Mouse (Mus musculus) ovary, postnatal 14 days (tissue): Measurements from ENCODE around the gene Kcnk13.
"Not testable (repeated sequence)": the region's sequence is repeated elsewhere in the genome, so short reads cannot be mapped to it uniquely, and the experiment has no call there.

ENCODE experiments used
- DNase-seq: peaks from one replicate; pipeline ENCODE4 v3.0.0; 2022; ENCODE audit warnings: low spot score

Kcnk13 gene

DNA sequence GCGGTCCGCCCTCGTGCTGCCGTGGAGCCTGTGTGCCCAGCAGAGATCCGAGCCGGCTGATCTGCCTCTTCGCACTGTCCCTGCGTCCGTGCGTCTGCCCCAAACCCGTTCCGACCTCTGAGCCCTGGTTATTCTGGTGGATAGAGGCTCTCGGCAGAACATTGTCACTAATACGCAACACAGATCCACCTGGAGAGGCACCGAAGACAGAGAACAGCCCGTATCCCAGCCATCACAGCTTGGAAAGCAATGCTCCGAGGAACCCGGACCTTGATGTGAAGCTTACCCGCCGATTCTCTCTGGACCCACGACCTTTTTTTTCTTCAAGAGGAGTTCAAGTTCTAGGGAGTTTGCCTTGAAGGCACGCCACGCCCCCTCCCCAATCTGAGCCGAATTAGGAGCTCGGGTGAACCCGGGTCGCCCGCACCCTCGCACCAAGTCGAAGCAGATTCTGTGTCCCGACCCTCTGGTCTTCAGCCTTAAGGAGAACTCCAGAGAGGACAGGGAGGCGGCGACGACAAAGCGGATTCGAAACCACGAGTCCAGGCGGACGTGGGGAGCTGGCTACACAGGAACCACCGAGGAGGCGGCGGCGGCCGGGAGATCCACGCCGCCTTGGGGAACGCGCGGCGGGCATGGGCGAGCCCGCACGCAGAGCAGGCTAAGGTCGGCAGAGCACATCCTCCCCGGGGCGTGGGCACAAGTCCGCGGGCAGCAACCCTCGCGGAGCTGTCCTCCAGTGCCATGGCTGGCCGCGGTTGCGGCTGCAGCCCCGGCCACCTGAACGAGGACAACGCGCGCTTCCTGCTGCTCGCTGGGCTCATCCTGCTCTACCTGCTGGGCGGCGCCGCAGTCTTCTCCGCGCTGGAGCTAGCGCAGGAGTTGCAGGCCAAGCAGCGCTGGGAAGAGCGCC is 1.2 kb downstream of the Kcnk13 start:
- DNase-seq: no peak

- no peak for DNase-seq
These were observed 1.9 kb downstream of the Kcnk13 start for GRCm38 (mm10) chr12:99966116-99966770.

DNA sequence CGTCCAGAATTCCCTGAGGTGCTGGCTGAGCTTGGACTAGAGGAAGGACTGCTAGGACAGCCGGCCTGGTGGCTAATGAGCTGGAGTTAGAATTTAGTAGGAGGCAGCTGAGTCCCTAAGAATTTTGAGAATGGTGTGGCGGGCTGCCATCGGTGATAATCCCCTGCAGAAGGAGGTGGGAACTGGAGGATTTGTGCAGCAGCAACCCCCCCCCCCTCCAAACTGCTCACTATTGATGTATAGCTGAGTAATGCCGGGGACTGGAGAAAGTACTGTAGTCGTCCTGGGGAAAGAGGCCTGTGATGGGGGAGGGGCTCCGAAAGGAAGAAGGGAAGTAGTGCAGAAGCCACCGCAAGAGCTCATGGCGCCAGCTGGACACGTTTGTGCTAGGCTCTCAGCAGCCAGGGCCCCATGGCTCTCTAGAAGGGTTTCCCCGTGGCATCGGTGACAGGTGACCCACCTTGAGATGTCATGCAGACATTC is 2.6 kb downstream of the Kcnk13 start:
- no peak for DNase-seq

DNA sequence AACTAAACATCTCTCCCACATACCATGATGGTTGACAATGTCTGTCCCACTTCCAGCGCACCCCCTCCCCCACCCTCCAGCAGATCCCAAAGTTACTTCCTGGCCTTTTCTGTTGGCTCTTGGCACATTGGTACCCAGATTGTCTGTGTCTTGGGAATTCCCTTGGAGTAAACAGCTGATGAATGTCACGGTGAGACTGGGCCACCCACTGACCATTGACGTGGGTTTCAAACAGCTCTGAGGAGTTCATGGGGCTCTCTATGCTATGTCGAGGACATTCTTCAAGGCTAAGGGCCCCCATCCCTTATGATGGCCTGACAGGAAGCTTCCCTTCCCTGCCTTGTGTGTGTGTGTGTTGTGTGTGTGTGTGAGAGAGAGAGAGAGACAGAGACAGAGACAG is 5.6 kb downstream of the Kcnk13 start:
- no peak for DNase-seq

GRCm38 (mm10) chr12:99971205-99971894 is 7.1 kb downstream of the Kcnk13 start:
- DNase-seq: not testable (repeated sequence)

DNA sequence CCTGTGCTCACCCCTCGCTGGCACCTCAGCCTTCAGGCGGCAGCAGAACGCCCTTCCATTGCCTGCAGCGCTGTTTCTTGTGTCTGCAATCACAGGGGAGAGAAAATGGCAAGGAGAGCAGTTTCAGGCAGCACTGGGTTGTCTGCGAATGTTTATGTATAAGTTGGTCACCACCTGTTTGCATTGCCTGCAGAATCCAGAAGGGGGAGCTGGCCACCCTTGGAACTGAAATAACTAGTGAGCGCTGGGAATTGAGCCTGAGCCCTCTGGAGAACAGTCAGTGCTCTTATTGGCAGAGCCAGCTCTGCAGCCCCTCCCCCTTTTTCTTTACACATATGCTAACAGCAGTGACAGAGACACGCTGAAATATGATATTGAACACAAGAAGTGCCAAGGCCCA is 8.5 kb downstream of the Kcnk13 start:
- no peak for DNase-seq

DNA sequence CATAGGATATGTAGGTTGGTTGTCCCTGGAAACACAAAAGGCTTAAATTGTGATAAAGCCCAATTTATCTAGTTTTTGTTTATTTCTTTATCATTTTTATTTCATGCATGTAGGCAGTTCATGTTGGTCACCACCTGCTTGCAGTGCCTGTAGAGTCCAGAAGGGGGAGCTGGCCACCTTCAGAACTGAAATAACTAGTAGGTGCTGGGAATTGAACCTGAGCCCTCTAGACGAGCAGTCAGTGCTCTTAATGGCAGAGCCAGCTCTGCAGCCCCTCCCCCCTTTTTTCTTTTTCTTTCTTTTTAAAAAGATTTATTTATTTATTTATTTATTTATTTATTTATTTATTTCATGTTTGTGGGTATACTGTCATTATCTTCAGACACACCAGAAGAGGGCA is 9.4 kb downstream of the Kcnk13 start:
- no peak for DNase-seq

GRCm38 (mm10) chr12:99979541-99979940 is 15.2 kb downstream of the Kcnk13 start:
- no peak for DNase-seq

GRCm38 (mm10) chr12:99986797-99987196 is 22.5 kb downstream of the Kcnk13 start:
- no peak for DNase-seq

- no peak for DNase-seq
These were observed 23.8 kb downstream of the Kcnk13 start for GRCm38 (mm10) chr12:99988144-99988543.

DNA sequence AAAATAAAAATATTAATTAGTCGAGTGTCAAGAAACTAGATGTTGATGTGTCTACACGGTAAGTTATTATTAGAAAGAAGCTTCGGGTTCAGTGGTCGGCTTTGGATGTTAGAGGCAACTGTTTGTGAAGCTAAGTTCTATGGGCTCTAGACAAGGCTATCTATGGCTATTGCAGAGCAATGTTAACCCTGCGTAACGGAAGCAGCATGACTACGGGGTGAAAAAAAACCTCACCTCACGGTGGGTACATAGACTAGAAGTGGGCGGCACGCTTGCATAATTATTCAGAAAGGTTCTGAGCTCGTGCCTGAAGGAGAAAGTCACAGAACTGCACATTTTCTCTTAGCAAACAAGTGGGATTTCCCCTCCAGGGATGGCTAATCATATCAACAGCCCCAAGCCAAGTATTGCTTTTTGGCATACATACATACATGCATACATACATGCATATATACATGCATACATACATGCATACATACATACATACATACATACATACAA is 28.1 kb downstream of the Kcnk13 start:
- DNase-seq: no peak

DNA sequence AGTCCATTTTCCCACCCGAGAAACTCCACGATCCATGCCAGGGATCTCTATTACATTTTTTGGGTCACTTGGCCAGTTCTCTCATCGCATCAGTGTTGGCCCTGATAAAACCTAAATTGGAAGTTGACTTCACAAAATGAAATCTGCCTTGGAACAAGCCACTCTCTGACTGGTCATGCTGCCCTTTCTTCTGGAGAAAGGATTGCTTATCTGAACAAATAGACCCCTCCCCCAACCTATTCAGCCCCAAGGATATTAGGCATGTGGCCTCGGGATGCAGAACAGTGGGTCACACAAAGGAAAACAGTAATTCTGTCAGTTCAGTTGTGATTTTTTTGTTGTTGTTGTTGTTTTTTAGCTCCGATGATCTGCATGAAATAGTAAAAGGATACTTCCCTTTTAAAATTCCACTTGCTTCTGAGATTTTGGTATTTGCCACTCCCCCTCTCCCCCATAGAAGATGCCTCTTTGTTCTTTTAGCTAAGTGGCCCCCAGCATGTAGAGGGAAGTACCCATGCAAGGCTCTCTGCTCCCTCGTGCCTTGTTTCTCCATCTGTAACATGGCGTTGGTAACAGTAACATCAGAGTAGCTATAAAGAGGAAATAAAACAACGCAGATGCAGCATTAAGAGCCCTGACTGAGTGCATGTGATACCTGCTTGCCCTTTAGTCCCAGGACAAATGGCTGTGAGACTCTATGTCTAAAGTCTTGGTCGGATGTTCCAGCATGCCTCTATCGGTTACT is 29.0 kb downstream of the Kcnk13 start:
- no peak for DNase-seq

DNA sequence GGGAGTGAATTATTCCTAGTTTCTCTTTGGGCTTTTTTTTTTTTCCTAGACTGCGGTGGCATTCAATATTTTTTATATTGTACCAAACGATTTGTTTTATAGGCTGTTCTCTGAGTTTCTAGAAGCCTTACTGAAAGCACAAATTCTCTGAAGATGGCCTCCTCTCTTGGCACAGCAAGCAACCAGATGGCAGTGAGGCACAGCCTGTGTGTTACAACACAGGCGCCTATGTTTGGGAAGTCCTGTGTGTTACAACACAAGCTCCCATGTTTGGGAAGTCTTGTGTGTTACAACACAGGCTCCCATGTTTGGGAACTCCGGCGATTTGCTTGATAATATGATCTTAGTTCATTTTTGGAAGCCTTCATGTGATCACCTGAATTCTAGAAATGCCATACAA is 31.7 kb downstream of the Kcnk13 start:
- DNase-seq: no peak

DNA sequence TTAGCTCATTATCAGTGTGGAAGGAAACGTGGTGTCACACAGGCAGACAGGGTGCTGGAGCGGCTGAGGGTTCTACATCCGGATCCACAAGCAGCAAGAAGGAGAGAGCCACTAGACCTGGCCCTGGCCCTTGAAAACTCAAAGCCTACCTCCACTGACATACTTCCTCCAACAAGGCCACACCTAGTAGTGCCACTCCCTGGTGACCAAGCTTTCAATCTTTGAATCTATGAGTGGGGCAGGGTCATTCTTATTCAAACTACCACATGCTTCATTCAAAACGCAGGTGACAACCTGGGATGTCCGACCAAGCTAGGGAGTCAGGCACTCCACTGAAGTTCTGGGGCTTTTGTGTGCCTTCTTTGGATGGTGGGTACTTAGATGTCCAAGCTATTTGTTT is 35.4 kb downstream of the Kcnk13 start:
- DNase-seq: no peak

GRCm38 (mm10) chr12:100000381-100000780 is 36.1 kb downstream of the Kcnk13 start:
- DNase-seq: no peak

DNA sequence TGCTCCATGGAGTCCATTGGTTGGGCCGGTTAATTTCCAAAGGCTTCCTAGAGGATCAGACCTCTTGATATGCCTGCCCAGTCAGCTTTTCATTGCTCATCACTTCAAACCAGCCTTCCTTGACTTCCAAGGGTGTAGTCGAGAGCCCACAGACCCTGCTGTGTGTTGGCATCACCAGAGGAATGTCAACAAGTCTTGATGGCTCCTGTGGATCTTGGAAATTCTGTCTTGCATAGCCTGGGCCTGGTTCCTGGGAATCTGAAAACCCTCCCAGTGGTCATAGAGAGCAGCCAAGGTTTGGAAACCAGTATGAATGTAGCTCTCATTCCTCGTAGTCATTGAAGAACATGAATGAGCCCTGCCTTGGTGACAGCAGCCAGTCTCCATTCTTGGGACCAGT is 36.9 kb downstream of the Kcnk13 start:
- DNase-seq: no peak

- no peak for DNase-seq
These were observed 37.6 kb downstream of the Kcnk13 start for GRCm38 (mm10) chr12:100001910-100002309.

DNA sequence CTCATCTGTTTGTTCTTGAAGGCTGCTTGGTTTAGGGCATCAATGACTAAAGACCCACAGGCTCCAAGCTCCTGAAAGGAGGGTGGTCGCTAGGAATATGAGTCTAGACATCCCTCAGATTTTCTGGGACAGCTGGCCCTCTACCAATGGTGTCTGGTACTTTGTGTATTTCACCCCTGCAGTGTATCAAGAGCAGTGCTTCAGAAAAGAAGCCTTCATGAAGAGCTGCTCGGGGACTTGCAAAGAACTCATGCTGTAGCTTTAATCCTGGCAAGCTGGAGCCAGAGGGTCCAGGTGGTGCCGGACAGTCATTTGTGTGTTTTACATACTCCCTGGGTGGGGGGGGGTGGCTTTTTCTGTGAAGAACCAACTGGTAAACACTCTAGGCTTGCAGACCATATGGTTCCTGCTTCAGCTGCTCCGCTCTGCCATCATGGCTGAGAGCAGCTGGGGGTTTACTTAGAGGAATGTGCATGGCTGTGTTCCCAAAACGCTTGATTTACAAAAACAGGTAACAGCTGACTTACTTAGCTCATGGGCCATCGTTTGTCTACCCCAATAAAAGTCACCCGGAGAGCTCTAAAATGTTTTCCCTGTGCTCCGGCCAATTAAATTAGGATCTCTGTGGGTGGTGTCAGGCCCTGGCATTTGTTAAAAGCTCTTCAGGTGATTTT is 38.8 kb downstream of the Kcnk13 start:
- DNase-seq: no peak

DNA sequence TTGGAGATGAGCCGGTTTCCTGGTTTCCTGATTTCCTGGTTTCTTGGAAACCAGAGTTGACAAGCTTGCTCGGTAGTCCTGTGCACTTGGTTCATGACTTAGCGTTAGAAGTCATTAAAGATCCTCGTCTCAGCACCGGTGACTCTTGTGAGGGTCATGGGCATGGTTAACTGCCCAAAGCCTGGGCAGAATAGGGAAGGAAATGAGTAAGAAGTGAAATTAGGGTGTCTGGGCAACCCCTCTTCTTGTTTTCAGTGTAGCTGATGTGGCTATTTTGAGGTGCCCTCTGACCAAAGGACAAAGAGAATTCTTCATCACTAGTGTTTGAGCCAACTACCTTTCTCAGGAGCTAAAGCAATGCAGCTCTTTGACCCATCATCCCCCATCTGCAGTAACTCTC is 41.0 kb downstream of the Kcnk13 start:
- no peak for DNase-seq

GRCm38 (mm10) chr12:100006681-100007080 is 42.4 kb downstream of the Kcnk13 start:
- no peak for DNase-seq

DNA sequence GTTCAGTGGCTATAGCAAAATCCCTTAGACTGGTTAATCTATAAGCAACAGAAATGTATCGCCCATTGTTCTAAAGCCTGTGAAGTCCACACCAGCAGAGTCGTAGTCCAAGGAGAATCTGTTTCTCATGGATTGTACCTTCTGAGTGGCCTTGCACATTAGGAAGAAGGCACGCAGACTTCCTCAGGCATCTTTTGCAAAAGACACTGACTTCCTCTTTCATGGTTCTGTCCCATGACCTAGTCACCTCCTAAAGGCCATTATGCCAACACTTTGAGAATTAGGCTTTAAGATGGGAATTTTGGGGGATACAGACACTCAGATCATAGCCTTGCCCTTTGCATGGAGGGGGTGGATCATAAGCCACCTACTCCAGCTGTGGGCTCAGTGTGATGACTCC is 48.5 kb downstream of the Kcnk13 start:
- DNase-seq: no peak
